Mouse (Mus musculus) forebrain, embryonic 12.5 days (tissue): Measurements from ENCODE around the gene 4930564D02Rik. TPM values are rescaled to one million over a fixed set of nuclear protein-coding genes. Genes with fewer than 3 reads are reported as not detected.
A peak's percentile ranks its signal among the peaks of the same experiment; 100 is the strongest.

Experiments used
- ATAC-seq: fragments of 200-750 bp; cut with Nextera tagmentation; 2 replicates; pipeline ENCODE4 v1.8.0; 2017; ENCODE audit warnings: moderate TSS enrichment; ENCODE audit not compliant: low FRiP score
- H3K27ac ChIP-seq: fragments of 300-500 bp; sonication (generic); 2 replicates; pipeline ENCODE4 v1.5.1; 2016; ENCODE audit warnings: mild to moderate bottlenecking
- H3K27me3 ChIP-seq: fragments of 300-500 bp; sonication (generic); 2 replicates; pipeline ENCODE4 v1.6.1; 2016; ENCODE audit warnings: mild to moderate bottlenecking
- H3K36me3 ChIP-seq: fragments of 300-500 bp; sonication (generic); replicated peaks from 2 replicates; pipeline ENCODE4 v1.6.1; 2016; ENCODE audit warnings: mild to moderate bottlenecking
- H3K4me1 ChIP-seq: fragments of 300-500 bp; sonication (generic); 2 replicates; pipeline ENCODE4 v1.6.1; 2016
- H3K4me2 ChIP-seq: fragments of 300-500 bp; sonication (generic); 2 replicates; pipeline ENCODE4 v1.6.1; 2016; ENCODE audit warnings: mild to moderate bottlenecking, moderate library complexity
- H3K4me3 ChIP-seq: fragments of 300-500 bp; sonication (generic); replicated peaks from 2 replicates; pipeline ENCODE4 v1.5.1; 2016; ENCODE audit warnings: mild to moderate bottlenecking
- H3K9ac ChIP-seq: fragments of 300-500 bp; sonication (generic); 2 replicates; pipeline ENCODE4 v1.6.1; 2016; ENCODE audit warnings: mild to moderate bottlenecking
- H3K9me3 ChIP-seq: fragments of 300-500 bp; sonication (generic); 2 replicates; pipeline ENCODE4 v1.6.1; 2016
- WGBS: fragments of 180-500 bp; shearing (Covaris S2); methylation state at CpG from one replicate; pipeline ENCODE4 v1.1.7; 2016; 5-methylcytosine and 5-hydroxymethylcytosine counted together
- polyA plus RNA-seq: library from polyadenylated mRNA; unstranded; fragments of >200 nt; fragmentation: Nextera tagmentation; extraction: Ambion mirVana; gene quantifications from 2 replicates; pipeline ENCODE4 v1.2.1, GENCODE M21; 2016

The 4930564D02Rik gene
- polyA plus RNA-seq, 1 experiment from 2014 or later, result not detected

GRCm38 (mm10) chr3:105092721-105093505, 26.3 kb downstream of the 4930564D02Rik start:
- Histone ChIP-seq H3K36me3 (no peaks in the 10 kb centered on the region), H3K9me3 (no peaks in the 10 kb centered on the region), H3K27ac (no peak overlapping the region), H3K4me1 (peaks cover 11% of the 10 kb centered on the region; the same call in 1 of the 2 replicates), H3K9ac (no peak overlapping the region), H3K4me2 (no peak overlapping the region), H3K27me3 (no peaks in the 10 kb centered on the region), H3K4me3 (no peak overlapping the region)
- WGBS, result 60% methylated on average over 11 of the region's 11 CpGs
- ATAC-seq, result no peak

GRCm38 (mm10) chr3:105094448-105094847, 27.8 kb downstream of the 4930564D02Rik start:
- no peak for ATAC-seq
- no peak overlapping the region for H3K4me2 ChIP-seq
- no peaks in the 10 kb centered on the region for H3K9me3 ChIP-seq
- no peaks in the 10 kb centered on the region for H3K27me3 ChIP-seq
- 58% methylated on average over 2 of the region's 2 CpGs for WGBS
- no peak overlapping the region for H3K9ac ChIP-seq
- H3K4me1 ChIP-seq, result peaks cover 14% of the 10 kb centered on the region
- H3K27ac ChIP-seq, result no peak overlapping the region
- no peaks in the 10 kb centered on the region for H3K36me3 ChIP-seq
- no peak overlapping the region for H3K4me3 ChIP-seq

DNA sequence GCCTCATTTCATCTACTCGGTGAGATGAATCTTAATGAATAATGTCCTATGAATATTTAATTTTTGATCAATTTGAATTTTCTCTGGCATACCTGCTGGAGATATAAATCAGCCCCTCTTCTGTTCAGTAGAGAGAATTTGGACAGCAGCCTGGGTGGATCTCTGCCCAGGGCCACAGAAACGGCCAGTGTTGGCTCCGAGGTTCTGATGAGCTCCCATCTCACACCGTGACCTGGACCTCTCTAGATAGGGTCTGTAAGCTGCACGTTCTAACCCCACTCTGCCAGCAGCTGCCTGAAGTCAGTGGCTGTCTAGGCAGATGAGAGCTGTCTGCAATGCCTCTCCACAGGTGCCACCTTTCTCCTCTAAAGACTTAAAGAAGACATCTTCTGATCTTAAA, 28.4 kb downstream of the 4930564D02Rik start:
- 85% methylated on average over 5 of the region's 5 CpGs for WGBS
- Histone ChIP-seq H3K4me2 (no peak overlapping the region), H3K27ac (no peak overlapping the region), H3K36me3 (no peaks in the 10 kb centered on the region), H3K9me3 (no peaks in the 10 kb centered on the region), H3K9ac (no peak overlapping the region), H3K4me1 (peaks cover 20% of the 10 kb centered on the region), H3K27me3 (no peaks in the 10 kb centered on the region), H3K4me3 (no peak overlapping the region)
- ATAC-seq, result no peak

DNA sequence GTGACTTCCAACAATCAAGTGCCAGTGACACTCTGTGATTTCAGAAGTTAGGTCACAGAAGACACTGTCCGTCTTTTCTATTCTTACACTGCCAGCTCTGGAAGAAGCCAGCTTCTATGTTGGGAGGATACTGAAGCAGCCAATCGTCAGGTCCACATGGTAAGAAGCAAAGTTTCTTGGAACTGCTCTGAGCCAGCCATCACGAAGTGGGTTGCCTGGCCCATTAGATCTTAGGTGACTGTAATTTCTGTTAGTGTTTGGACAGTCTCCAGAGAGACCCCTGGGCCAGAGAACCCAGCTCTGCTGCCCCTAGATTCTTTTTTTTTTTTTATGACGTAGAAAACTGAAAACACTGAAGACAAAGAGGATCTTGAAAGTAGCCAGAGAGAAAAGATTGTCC, 30.9 kb downstream of the 4930564D02Rik start:
- Histone ChIP-seq H3K9me3 (no peaks in the 10 kb centered on the region), H3K27ac (no peak overlapping the region), H3K27me3 (no peaks in the 10 kb centered on the region), H3K4me1 (peaks cover 21% of the 10 kb centered on the region), H3K36me3 (no peaks in the 10 kb centered on the region), H3K4me3 (no peak overlapping the region), H3K4me2 (no peak overlapping the region), H3K9ac (no peak overlapping the region)
- ATAC-seq, result no peak
- WGBS, result 84% methylated on average over 4 of the region's 4 CpGs

GRCm38 (mm10) chr3:105099526-105100269, 33.1 kb downstream of the 4930564D02Rik start:
- WGBS, result 7% methylated on average over 15 of the region's 15 CpGs
- H3K27me3 ChIP-seq, result no peaks in the 10 kb centered on the region
- peaks cover 12% of the 10 kb centered on the region for H3K4me1 ChIP-seq
- H3K36me3 ChIP-seq, result no peaks in the 10 kb centered on the region
- no peak overlapping the region for H3K4me3 ChIP-seq
- H3K27ac ChIP-seq, result peak overlapping the region; percentile 50; the same call in 1 of the 2 replicates
- H3K4me2 ChIP-seq, result no peak overlapping the region
- H3K9me3 ChIP-seq, result no peaks in the 10 kb centered on the region
- no peak for ATAC-seq
- no peak overlapping the region for H3K9ac ChIP-seq

GRCm38 (mm10) chr3:105100270-105100589, 33.6 kb downstream of the 4930564D02Rik start:
- Histone ChIP-seq H3K27ac (peak overlapping the region; percentile 50; the same call in 1 of the 2 replicates), H3K4me3 (no peak overlapping the region), H3K4me1 (peaks cover 12% of the 10 kb centered on the region), H3K9me3 (no peaks in the 10 kb centered on the region), H3K36me3 (no peaks in the 10 kb centered on the region), H3K27me3 (no peaks in the 10 kb centered on the region), H3K4me2 (no peak overlapping the region), H3K9ac (no peak overlapping the region)
- ATAC-seq, result no peak
- WGBS, result 32% methylated on average over 4 of the region's 4 CpGs

GRCm38 (mm10) chr3:105105827-105106226, 39.2 kb downstream of the 4930564D02Rik start:
- Histone ChIP-seq H3K9me3 (no peaks in the 10 kb centered on the region), H3K4me2 (no peak overlapping the region), H3K4me3 (no peak overlapping the region), H3K9ac (no peak overlapping the region), H3K27ac (no peak overlapping the region), H3K36me3 (no peaks in the 10 kb centered on the region), H3K4me1 (peaks cover 6% of the 10 kb centered on the region; the same call in 1 of the 2 replicates), H3K27me3 (0 out of 2 replicates have a peak, but pooled peaks cover 5% of the 10 kb centered on the region)
- no peak for ATAC-seq
- WGBS, result 92% methylated on average over 4 of the region's 4 CpGs

- Histone ChIP-seq H3K4me1 (0 out of 2 replicates have a peak, but pooled peaks cover 3% of the 10 kb centered on the region), H3K27me3 (no peaks in the 10 kb centered on the region), H3K36me3 (no peaks in the 10 kb centered on the region), H3K4me2 (no peak overlapping the region), H3K9ac (no peak overlapping the region), H3K4me3 (no peak overlapping the region), H3K27ac (no peak overlapping the region), H3K9me3 (no peaks in the 10 kb centered on the region)
- WGBS, result 92% methylated on average over 4 of the region's 4 CpGs
- no peak for ATAC-seq
These were observed 47.2 kb downstream of the 4930564D02Rik start for GRCm38 (mm10) chr3:105113859-105114258.

GRCm38 (mm10) chr3:105114269-105114668, 47.6 kb downstream of the 4930564D02Rik start:
- H3K27ac ChIP-seq, result no peak overlapping the region
- no peak overlapping the region for H3K4me2 ChIP-seq
- 0 out of 2 replicates have a peak, but pooled peaks have one; percentile 58 for ATAC-seq
- 0 out of 2 replicates have a peak, but pooled peaks cover 3% of the 10 kb centered on the region for H3K4me1 ChIP-seq
- H3K9me3 ChIP-seq, result no peaks in the 10 kb centered on the region
- H3K4me3 ChIP-seq, result no peak overlapping the region
- no peaks in the 10 kb centered on the region for H3K36me3 ChIP-seq
- no peaks in the 10 kb centered on the region for H3K27me3 ChIP-seq
- 28% methylated on average over 2 of the region's 2 CpGs for WGBS
- H3K9ac ChIP-seq, result no peak overlapping the region

DNA sequence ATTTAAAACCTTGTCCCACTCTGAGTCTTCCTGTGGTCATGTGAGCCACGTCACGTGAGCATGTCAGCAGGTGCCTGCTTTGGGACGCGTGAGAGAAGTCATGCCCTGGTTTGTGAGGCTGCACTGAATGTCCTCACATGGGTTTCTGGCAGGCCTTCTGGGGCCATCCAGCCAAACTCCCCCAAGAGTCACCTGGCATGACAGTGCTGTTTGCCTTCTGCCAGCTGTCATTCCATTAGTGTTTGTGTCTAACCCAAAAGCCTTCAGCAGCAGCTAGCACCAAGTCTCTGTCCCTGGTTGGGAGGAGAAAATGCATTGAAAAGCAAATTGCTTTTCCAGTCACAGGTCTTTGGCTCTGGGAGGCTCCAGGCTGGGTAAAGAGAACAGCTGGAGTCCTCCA, 50.0 kb downstream of the 4930564D02Rik start:
- 0 out of 2 replicates have a peak, but pooled peaks cover 3% of the 10 kb centered on the region for H3K4me1 ChIP-seq
- no peak overlapping the region for H3K4me2 ChIP-seq
- H3K36me3 ChIP-seq, result no peaks in the 10 kb centered on the region
- ATAC-seq, result no peak
- no peak overlapping the region for H3K4me3 ChIP-seq
- H3K9me3 ChIP-seq, result no peaks in the 10 kb centered on the region
- no peak overlapping the region for H3K9ac ChIP-seq
- 89% methylated on average over 4 of the region's 4 CpGs for WGBS
- no peaks in the 10 kb centered on the region for H3K27me3 ChIP-seq
- H3K27ac ChIP-seq, result no peak overlapping the region

DNA sequence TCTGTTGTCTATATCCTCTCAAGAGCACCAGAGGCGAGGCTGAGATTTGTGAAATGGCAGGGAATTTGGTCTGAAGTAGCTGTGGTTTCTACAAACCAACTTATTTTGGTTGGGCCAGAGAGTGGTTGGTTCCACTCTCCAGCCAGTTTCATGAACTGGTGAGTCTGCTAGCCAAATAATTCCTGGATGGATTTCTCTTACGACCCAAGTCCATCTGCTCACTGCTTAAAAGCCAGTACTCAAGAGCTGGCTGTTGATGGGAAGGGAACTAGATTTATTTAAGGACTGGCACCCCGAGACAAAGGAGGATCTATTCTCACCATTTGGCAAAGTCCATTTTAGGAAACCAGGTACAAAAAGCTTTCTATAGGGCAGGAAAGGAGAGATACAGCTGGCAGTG, 57.1 kb downstream of the 4930564D02Rik start:
- Histone ChIP-seq H3K9me3 (no peaks in the 10 kb centered on the region), H3K4me1 (peaks cover 5% of the 10 kb centered on the region), H3K4me2 (no peak overlapping the region), H3K4me3 (no peak overlapping the region), H3K27me3 (no peaks in the 10 kb centered on the region), H3K36me3 (no peaks in the 10 kb centered on the region), H3K9ac (no peak overlapping the region), H3K27ac (no peak overlapping the region)
- no peak for ATAC-seq
- 87% methylated on average over 3 of the region's 3 CpGs for WGBS

- H3K4me3 ChIP-seq, result no peak overlapping the region
- peaks cover 5% of the 10 kb centered on the region for H3K4me1 ChIP-seq
- no peak for ATAC-seq
- H3K36me3 ChIP-seq, result no peaks in the 10 kb centered on the region
- no peaks in the 10 kb centered on the region for H3K27me3 ChIP-seq
- H3K27ac ChIP-seq, result no peak overlapping the region
- WGBS, result 52% methylated on average over 7 of the region's 7 CpGs
- no peak overlapping the region for H3K4me2 ChIP-seq
- H3K9ac ChIP-seq, result no peak overlapping the region
- H3K9me3 ChIP-seq, result no peaks in the 10 kb centered on the region
These were observed 61.2 kb downstream of the 4930564D02Rik start for GRCm38 (mm10) chr3:105127881-105128280.
